Mouse (Mus musculus): ENCODE results near the gene Nmrk1.
"Not testable (repeated sequence)": the region's sequence is repeated elsewhere in the genome, so short reads cannot be mapped to it uniquely, and the experiment has no call there.

Nmrk1 gene

DNA sequence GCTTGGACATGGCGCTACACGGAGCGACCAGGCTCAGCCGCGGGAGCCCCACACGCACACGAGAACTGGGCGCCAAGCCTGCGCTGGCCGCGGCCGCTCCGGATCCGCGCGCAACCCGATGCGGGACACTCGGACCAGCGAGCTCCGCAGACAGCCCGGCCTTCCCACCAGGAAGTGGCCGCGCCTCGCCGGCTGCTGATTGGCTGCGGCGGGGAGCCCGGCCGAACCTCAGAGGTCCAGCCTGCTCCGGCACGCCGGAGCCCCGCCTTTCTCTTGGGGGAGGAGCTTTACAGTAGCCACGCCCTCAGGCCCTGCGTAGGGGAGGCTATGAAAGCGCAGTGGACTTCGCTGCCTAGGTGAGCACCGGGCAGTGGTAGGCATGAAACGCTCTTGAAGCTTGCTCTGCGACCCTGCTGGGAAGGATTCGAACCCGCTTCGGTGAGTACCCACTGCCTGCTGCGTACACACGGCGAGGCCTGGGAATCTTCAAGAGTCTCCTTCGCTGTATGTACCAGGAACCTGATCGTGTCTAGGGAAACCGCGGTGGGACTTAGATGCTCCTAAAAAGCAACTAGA is at the start of gene Nmrk1, which contains the start of gene Ostf1:
Gene Nmrk1, plus strand, starts transcription at position 307 of the 576 bp plus-strand sequence.
Gene Ostf1, minus strand, starts transcription at position 180 of the 576 bp plus-strand sequence.
- DNase-seq (ENCODE audit: low read depth, low spot score), result peak; percentile 97

DNA sequence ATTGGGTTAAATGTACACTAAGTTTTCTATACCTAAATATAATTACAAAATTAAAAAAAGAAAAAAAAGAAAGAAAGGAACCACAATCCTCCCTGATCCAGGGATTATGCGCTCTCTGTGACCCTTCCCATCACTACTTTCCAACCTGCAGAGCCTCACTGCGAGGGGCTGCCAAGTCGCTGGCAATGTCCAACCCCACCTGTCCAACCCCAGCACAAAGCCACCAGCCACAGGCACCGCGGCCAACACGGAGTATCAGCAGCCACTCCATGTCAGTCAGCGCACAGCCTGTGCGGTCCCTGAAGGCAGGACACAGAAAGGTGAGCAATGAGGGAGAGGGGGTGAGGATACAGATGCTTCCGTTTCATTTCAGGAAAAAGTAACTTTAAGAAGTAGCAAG is 49.5 kb upstream of the Nmrk1 start:
- no peak for DNase-seq (ENCODE audit: low read depth, low spot score)

- no peak for DNase-seq (ENCODE audit: low read depth, low spot score)
Observed at GRCm38 (mm10) chr19:18582887-18583286, 48.9 kb upstream of the Nmrk1 start.

GRCm38 (mm10) chr19:18583706-18584105 is 48.0 kb upstream of the Nmrk1 start:
- no peak for DNase-seq (ENCODE audit: low read depth, low spot score)

DNA sequence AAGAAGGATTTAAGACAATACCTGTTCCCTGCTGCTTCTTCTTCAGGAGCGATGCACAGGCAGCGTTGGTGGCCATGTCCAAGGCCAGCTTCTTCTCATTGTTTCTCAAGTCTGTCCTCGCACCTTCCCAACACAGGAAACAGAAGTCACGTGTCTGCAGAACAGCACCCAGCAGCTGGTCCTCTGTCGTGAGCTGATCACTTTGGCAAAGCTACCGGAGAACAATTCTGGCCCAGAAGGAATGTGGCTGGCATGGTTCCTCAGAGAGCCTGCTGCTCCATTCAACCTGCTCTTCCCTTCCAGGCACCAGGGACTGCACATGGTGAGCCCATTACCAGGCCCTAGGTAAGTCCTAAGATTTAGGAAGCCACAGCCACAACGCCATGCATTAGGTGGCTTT is 47.1 kb upstream of the Nmrk1 start:
- DNase-seq (ENCODE audit: low read depth, low spot score), result no peak

- DNase-seq (ENCODE audit: low read depth, low spot score), result no peak
Observed at GRCm38 (mm10) chr19:18587118-18587517, 44.6 kb upstream of the Nmrk1 start.

GRCm38 (mm10) chr19:18588243-18588642 is 43.5 kb upstream of the Nmrk1 start:
- no peak for DNase-seq (ENCODE audit: low read depth, low spot score)

DNA sequence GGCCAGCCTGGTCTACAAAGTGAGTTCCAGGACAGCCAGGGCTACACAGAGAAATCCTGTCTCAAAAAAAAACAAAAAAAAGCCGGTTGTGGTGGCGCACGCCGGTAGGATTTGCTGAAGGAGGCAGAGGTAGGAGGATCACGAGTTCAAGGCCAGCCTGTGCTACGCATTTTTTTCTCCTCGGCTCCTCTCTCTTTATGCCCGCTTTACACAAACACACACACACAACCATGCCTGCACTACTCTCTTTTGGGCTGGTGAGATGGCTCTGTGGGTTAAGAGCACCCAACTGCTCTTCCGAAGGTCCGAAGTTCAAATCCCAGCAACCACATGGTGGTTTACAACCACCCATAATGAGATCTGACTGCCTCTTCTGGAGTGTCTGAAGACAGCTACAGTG is 42.9 kb upstream of the Nmrk1 start:
- not testable (repeated sequence) for DNase-seq (ENCODE audit: low read depth, low spot score)

- DNase-seq (ENCODE audit: low read depth, low spot score), result no peak
Observed at GRCm38 (mm10) chr19:18589276-18589675, 42.5 kb upstream of the Nmrk1 start.

DNA sequence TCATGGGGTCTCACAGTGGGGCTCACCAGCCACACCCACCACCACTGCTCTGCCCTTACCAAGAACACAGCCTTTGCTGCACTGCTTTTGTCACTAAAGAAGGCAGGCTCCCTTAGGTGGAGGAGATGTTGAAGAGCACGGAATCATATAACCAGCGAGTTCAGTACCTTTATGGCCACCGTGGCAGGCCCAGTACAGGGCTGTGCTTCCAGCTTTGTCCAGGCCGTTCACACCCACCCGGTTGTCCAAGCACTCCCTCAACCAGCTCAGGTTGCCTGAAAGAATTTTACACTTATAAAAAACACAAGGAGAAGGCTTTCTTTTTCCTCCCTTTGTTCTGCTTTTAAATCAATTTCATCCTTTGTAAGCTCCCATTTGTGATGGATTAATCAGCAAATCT is 41.5 kb upstream of the Nmrk1 start:
- no peak for DNase-seq (ENCODE audit: low read depth, low spot score)

DNA sequence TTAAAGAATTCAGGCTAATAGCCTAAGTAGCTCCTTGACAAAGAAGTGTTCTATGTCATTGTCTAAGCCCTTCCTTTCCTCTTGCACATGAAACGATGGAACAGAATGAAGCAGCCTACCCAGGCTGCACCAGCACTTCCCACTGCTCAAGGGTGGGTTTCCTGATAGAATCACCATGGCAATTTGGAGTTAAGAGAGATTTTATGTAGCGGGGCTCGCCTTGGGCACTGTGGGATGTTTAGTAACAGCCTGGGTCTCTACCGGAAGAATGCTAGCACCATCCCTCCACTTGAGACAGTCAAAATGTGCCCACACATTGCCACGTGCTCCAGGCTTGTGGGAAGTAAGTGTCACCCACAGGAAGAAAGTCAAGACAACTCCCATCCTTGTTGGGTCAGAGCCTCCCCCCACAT is 40.8 kb upstream of the Nmrk1 start:
- DNase-seq (ENCODE audit: low read depth, low spot score), result no peak

DNA sequence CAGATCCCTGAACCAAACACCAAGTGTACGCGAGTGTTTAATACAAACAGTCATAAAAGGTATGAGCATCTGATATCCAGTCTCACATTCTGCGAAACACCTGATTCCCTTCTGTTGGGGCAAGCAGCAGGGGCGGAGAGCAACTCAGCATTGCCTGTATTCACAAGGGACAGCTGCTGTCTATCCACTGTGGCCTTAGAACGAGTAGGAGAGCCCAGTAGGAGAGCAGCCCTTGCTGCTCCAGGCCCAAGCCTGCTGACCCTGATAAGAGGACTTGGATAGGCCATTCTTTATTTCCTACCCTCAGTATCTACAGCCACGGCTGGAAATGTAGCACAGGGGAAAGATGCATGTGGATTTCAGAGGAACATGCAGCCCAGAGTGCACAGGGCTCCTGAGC is 38.8 kb upstream of the Nmrk1 start:
- DNase-seq (ENCODE audit: low read depth, low spot score), result no peak

DNA sequence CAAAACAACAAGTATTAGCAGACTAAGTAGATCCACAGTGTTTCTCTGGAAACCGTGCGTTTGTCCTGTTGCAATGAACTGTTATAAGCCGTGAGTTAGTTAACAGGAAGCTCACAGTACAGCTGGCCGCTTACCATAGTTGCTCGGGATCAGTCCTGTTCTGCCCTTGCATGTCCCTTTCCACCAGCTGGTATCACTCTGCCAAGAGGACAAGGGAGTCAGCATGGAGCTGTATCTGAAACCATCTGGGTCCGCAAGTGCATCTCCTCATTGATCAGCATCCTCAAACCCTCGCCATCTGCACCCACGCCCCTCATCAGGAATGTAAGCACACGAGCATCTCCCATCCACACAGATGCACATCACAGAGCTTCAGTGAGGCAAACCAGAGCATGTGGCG is 38.0 kb upstream of the Nmrk1 start:
- DNase-seq (ENCODE audit: low read depth, low spot score), result no peak

DNA sequence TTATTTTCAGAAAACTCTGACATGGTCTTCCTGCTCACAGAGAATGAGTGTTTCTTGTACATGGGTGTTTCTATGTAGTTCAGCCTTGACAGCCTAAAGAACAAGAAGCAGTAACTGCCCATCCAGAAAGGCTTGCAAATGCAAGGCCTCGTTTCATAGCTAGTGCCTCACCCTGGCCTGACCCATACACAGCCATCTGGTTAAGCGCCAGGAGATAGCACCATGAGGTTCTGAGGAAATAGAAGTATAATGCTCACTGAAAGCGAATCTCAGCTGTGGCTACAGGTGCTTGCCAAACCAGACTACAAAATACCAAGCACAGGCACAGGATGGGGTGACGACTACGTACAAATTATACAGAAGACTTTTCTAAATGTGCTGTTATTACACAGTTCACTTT is 34.9 kb upstream of the Nmrk1 start:
- DNase-seq (ENCODE audit: low read depth, low spot score), result no peak

DNA sequence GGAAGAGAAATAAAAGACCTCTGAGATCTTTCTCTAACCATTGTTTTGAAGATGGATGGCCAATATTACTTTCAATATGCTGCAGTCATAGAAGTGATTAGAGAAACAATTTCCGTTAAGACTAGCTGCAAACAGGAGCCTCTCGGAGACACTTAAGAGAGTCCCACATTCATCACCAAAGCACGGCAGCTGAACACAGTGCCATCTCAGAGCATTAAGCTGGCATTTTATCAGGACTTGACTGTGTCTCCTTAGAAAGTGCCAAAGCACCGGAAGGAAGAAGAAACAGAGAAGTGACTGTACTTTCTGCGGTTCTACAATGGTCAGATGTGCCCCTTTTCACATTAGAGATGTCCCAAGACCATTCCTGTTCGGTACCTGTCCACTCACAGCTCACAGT is 34.0 kb upstream of the Nmrk1 start:
- DNase-seq (ENCODE audit: low read depth, low spot score), result peak; percentile 28

GRCm38 (mm10) chr19:18598265-18598926 is 33.4 kb upstream of the Nmrk1 start:
- no peak for DNase-seq (ENCODE audit: low read depth, low spot score)

DNA sequence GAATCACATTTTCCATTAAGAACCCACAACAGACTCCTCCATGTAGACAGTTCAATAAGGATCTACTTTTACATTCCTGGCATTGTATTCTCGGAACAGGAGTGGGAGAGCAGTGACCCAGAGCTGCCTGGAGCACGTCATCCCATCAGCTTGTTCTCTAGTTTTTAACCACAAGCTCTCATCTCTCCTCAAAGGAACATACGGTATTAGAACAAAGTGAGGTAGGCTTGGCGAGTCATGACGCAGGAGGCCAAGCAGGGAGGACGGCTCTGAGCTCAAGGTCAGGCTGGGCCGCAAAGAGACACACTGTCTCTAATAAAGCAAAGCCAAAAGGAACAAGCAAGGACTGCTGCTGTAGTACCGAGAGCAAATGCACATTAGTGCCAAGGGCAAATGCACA is 32.7 kb upstream of the Nmrk1 start:
- DNase-seq (ENCODE audit: low read depth, low spot score), result no peak

- DNase-seq (ENCODE audit: low read depth, low spot score), result no peak
Observed at GRCm38 (mm10) chr19:18599650-18600049, 32.1 kb upstream of the Nmrk1 start.

DNA sequence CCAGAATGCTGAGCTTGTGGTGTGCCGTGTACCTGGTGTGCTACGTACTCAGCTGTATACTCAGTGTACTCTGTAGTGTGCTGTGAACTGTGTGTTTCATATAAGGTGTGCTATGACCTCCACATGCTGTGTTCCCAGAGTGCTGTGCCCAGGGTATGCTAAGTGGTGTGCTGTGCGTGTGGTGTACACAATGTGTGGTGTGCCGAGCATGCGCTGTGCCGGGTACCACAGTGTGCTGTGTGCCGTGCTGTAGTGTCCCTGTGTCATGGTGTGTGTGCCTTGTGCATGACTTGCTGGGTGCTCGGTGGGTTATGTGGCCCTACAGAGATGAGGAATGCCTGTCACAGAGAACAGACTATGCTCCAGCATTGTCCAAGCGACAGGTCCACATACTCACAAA is 31.1 kb upstream of the Nmrk1 start:
- DNase-seq (ENCODE audit: low read depth, low spot score), result no peak

- no peak for DNase-seq (ENCODE audit: low read depth, low spot score)
Observed at GRCm38 (mm10) chr19:18603011-18603410, 28.7 kb upstream of the Nmrk1 start.

DNA sequence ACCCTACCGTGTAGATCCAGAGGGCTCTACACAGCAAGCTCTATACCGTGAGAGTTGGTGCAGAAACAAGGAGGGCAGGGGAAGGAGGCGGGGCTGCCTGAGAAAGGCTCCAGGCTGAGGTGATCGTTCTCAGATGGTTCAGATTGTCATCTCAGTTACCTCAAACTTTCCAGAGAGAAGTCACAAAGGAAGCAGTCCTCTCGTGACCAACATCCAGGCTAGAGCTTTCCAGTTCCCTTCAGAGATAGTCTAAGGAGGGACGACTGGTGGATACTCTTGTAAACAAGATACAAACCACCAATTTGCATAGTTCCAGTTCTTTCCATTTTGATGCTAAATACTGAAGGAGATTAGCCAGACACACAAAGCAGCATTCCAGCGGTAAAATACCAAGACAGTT is 23.8 kb upstream of the Nmrk1 start:
- DNase-seq (ENCODE audit: low read depth, low spot score), result no peak

GRCm38 (mm10) chr19:18608975-18609374 is 22.8 kb upstream of the Nmrk1 start:
- DNase-seq (ENCODE audit: low read depth, low spot score), result no peak

- DNase-seq (ENCODE audit: low read depth, low spot score), result no peak
Observed at GRCm38 (mm10) chr19:18614337-18614736, 17.4 kb upstream of the Nmrk1 start.
